Mouse (Mus musculus): ENCODE data around the gene Itpr2.

The Itpr2 gene

DNA sequence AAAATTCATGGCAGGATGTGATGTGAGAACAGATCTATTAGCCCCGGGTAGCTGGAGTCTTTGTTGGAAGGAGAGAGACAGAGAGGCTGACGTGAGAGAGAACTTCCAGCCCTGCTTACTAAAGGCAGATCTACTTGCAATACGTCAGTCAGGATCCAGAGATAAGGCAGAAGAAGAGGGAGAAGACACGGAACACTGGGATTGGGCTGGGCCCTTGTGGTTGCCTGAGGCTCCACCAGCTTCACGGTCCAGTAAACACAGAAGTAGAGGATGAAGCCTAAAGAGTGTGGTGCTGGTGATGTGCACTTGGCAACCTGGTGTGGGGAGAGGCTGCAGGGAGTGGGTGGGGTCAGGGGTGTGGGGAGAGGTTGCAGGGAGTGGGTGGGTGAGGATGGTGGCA lies 349.2 kb downstream of the Itpr2 start:
- no peak for DNase-seq

DNA sequence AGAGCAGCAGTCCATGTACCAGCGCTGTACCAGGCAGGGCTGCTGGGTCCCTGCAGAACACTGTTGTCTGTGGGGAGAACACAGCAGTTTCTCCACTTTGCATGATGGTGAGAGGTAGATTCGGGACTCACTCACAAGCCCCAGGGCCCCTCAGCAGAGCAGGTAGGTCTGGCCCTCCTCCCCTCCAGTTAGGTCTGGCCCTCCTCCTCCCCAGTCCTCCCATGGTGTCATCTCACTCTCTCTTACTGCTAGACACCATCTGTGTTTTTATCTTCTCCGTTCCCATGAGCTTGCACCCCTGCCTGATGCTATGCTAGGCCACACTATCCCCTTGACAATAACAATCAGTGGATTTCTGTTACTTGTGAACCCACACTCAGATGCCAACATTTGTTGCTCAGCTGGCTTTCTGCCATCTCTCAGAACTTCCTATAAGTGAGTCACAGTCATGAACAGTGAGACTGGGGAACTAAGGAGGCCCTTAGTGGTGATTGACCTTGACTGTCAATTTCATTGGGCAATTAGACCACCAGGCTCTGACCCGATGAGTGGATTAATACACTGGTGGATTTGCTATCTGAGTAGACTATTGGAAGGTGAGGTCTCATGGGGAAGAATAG lies 360.9 kb downstream of the Itpr2 start:
- no peak for DNase-seq

DNA sequence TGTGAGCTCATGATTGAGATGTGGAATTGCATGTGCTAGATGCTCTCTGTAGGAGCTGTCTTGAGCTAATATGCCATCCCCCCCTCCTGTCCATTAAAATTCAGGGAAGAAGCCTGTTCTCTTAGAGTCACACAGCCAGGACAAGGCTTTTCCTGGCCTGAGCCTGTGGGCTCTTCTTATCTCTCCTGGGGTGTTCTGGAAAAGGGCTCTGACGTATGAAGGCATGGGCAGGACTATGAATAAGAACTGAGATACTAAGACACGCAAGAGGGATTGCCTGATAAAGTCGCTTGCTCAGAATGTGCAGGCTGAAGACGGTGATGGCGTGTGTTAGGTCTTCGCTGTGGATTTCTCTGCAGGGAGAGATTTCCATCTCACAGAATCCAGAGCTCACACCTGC lies 361.9 kb downstream of the Itpr2 start:
- no peak for DNase-seq

DNA sequence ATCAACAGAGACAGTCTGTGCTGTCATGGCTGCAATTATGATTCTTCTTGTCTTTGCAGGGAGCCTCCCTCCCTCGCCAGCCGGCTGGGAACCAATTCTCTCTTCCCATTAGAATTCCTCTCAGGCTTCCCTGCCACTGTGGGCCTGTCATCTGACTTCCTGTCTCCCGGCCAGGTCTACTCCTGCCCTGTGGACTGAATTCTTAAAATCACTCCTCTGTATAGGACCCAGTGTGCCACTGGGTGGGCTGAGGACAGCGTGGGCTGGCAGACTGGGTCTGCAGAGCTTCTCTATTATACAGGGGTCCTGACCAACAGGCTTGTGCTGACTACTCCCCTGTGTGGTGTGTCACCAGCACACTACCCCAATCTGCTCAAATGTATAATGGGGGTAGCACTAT lies 365.4 kb downstream of the Itpr2 start:
- DNase-seq = no peak

DNA sequence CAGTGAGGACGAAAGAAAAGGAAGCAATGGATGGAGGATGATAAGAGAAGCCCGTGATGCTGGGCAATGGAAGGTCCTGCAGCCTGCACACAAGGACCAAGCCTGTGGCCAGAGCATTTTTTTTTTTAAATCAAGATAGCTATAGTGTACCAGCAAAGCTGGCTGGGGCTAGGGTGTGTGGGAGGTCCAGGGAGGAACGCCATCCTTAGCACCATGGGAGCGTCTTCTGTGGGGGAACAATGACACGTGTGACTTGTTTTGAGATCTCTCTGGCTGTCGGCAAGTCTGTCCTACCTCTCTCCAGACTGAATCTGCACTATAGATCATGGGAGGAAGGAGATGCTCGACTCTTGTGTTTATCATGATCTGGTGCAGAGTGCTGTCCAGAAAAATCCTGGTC lies 365.8 kb downstream of the Itpr2 start:
- DNase-seq = no peak

DNA sequence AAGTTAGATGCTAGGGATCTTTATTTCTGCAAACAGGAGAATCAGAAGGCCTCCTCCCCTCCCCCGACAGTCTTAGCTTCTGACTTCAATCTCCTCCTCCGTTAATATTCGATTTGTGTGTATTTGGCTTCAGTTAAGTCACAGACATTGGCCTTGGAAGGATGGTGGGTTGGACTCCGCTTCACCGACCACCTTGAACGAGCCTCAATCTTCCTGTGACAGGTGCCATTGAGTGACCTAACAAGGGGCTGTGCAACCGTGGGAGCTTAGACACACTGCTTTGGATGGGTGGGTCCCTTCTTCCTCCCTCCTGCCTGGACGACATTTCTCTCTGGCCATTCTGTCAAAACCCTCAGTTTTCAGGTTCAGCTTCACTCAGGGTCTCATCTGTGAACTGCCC lies 366.7 kb downstream of the Itpr2 start:
- DNase-seq = no peak

DNA sequence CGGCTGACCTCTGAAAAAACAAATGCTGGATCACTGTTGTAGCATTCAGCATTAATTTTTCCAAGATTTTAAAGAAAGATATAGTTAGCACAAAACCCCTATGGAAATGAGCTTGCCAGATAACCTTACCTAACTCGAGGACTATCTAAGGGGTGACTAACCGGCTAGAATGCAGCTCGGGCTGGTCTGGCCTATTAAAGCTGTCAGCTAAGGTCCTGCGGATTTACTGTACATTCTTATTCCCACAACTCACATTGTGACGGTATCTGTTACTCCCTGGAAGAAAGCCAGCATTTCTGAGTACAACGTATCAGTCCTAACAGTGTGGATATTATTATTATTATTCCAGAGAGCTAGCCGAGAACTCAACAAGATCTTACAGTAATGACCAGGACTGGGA lies 368.1 kb downstream of the Itpr2 start:
- no peak for DNase-seq

DNA sequence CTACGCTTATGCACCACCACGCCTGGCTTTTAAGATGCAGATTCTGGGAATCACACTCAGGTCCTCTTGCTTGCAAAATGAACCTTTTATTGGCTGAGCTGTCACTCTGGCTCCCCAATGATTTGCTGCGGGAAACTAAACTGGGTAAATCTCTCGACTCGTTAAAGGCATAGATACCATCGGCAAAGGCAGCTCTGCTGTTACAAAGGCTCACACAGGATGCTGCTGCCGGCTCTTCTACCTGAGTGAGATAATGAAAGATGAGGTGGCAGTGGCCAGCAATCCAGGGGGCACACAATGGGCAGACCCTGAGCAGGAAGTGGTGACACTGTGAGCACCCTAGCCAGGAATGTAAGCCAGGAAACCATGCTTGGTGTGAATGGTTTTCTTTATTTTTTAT lies 373.0 kb downstream of the Itpr2 start:
- DNase-seq = no peak

DNA sequence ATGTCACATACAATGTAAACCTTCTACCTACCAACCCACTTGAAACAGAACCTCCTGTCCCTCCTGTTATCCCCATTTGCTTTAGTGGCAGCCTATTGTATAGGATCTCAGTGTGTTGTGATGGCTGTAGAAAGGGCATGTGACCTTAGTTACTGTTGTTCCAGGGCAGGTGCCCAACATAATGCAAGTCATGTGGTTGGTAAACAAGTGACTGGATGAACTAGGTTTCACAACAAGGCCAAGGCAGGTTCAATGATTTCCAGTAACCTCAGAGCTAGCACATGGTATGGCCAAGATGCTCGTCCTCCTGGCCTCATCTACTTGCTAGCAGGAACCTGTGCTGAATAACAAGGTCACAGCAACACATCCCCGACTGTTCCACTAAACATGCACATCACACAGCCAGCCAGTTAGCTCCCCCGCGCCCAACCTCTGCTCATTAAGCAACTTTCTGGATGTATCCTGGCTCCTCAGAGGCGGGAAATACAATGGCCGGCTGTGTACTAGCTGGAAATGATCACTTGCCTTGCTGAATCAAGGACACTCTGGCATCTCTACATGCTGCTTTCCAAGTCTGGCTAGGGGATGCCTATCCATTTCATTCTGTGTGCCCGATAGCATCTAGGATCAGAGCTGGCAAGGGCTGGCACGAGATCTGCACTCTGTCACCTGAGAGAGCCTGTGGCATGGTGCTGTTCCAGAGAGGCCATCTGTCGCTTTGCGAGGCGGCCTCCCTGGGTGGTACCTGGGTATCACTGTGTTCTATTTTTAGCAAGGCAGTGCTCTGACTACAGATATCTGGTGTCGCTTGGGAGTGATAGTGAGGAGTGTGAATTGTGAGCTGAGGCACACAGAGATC lies 375.0 kb downstream of the Itpr2 start:
- DNase-seq = no peak

DNA sequence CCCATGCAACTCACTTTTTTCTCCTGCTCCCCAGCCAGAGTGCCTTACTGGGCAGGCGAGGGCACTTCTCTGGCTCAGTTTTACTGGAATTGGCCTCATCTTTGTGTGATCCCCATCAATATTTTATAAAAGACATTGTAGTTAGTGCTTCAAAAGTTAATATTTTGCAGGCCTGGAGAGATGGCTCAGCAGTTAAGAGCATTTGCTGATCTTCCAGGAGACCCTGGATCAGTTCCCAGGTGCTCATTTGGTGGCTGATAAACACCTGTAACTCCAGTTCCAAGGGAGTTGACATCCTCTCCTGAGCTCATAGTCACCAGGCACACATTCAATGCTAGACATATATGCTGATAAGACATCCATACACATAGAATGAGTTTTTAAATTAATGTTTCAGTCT lies 376.4 kb downstream of the Itpr2 start:
- DNase-seq = peak; percentile 15 to 26

DNA sequence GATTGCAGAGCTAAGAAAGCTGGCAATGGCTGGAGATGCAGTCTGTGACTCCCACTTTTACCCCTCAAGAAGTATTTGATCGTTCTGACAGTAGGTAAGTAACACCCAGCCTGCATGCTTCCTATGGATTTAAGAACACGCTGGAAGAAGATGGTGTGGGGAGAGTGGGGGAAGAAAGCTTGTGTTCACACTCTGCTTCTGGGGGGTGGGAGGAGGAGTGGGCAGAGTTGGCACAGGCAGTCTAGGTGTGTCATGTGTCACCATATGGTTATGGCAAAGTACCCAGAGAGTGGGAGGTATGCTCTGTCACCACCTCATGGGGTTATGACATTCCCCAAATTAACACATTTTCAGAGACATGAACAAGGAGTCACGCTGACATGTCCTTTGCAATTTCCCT lies 377.5 kb downstream of the Itpr2 start:
- no peak for DNase-seq

DNA sequence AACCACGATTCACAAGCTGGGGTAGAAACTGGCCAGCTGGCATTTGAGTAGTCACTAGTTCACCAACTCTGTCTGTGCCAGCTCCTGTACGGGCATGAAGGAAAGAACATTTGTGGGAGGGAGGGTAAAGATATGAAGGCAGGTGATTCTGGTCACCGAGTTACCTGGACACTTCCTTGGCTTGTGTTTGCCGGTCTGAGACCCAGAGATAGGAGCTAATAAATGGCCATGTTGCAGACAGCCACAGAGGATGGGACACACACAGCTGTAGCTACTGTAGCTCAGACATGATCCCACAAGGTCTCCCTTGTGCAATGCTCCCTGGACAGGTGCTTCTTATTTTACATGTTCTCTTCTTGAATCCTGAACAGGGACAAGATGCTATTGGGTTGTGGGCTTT lies 378.4 kb downstream of the Itpr2 start:
- no peak for DNase-seq

DNA sequence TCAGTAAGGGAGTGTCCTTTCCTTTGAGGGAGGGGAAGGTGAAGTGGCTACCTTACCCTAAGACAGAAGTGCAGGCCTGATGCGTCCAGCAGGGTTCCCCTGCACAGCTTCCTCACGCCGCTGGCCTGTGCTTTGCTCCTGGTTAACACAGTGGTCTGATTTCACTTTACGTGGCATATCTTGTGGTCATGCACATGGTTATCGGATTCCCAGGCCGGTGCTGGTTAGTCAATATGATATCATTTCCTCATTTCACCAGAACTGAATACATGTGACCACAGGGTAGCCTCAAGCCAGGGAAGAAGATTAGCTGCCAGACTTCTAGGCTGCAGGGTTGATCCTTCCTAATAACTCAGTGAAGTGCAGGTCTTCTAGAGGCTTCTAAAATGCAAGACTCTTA lies 381.9 kb downstream of the Itpr2 start:
- no peak for DNase-seq

DNA sequence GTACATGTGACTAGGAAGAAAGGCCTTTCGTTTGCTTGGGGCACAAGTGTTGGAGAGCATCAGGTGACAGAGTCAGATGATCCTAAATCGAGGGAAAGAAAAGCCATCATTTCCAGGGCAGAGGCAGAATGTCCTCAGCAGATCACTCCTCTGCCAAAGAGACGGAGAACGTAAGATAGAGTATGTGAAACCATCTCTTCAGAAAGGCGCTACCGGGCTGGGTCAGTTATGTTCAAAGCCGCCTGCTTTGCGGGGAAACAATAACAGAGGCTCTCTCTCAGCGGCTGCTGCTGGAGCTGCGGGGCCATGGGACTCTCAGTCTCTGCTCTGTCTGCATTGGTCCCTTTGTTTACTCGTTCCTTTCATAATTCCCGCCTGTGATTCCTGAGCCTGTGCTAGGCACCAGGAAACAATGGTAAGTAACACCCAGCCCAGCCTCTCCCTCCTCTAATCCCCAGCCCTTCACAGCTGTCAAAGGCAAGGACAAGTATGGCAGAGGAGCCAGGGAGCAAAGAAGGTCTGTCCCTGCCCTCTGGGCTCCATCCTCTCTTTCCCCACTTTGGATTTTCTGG lies 387.2 kb downstream of the Itpr2 start:
- no peak for DNase-seq

DNA sequence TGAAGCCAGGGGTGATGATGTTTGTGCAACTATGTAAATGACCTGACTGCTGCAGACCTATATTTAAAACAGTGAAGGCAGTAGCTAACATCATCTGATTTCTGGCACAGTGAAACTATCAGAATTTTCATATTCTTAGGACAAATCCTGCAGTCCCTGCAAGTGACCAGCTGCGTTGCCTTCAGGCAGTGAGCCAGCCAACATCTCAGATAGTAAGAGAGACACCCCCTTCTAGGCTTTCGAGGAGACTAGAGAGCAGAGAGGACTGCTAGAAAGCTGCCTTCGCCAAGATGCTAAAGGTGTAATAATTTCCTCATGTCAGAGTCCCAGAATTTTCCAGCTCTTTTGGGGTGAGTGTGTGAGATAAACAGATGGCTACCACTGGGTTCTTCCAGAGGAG lies 388.0 kb downstream of the Itpr2 start:
- DNase-seq = no peak

DNA sequence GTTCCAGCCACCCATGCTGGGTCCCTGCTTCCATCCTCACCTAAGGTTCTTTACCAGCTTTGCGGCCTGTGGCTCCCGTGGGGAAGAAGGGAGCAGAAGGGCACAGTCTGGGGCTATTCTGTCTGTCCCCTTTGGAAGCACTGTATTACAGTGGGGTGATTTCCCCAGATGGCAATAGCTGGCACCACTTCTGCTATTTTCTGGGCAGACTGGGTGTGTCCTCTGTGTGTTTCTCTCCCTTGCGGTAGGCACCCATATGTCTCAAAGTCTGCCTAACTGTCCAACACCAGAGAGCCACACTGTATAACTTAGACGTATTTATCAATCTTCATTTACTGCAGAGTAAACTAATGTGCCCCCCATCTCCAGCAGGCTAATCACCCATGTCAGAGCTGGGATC lies 388.9 kb downstream of the Itpr2 start:
- DNase-seq = no peak

DNA sequence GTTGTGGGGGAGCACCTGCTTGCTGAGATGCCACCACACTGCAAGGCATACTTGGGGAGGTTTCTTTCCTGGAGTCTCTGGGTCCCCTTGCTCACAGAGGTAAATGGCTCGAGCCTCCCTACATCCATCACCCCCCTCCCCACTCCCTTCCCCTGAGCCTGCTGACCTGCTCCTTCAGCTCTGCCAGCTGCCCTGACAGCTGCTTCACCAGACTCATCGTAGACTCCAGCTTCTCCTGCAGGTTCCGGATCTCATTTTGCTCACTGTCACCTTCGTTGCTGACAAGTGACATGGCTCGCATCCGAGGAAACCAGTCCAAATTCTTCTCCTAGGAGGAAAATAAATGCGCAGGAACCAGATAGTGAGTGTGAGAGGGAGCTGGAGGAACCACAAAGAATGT lies 389.8 kb downstream of the Itpr2 start:
- DNase-seq = no peak

DNA sequence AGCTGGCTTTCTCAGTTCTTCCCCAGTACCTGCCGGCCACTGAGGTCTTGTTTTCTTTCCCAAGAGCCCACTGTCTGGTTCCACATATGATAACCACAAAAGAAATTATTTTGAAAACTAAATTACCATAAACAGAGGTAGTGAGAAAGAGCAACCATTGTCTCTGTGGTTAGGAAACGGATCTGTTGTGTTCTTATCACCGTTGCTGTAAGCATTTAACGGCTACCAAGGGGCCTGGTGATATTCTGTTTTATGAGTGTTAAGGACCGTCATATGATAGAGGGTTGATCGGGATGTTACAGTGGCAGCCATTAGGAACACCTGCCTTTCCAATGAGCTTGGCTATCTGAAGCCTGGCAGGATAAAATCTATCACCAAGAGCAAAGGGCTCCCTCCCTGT lies 390.2 kb downstream of the Itpr2 start:
- DNase-seq = no peak

DNA sequence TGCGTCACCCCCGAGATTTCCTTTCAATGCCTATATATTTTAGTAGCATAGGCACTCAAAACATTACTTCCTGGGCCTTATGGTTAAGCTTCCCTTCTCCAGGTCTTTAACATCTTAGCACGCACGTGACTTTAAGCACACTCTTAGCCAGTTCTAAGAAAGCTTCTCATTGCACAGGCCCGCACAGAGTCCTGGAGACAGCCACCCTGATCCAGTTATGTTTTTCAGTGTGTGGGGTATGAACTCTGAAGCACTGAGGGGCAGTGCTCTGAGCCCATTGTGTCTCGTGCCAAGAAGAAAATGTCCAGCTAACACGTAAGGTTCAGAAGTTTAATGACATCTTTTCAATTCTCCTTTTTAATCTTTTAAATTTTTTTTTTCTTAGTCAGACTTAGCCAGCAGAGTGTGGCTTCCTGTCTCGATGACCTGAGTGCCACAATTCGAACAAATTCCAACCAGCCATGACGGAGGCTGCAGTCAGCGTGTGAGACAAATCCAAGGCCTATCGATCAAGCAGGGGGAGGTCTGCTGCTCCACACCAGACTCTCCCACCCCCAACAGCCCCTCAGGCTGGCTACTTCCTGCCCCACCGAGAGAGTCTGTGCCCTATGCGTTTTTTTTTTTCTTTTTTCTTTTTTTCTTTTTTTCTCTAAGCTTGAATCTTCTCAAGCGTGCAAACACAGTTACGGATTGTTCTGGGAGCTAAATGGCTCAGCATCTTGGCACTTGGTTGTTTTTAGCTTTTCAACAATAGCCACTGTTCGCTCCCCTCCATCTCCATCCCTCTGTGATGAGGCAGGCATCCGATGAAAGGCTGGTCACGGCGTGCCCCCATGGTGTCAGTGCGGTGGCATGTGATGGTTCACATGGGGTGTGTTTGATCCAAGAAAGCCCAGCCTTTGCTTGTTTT lies 390.9 kb downstream of the Itpr2 start:
- no peak for DNase-seq

DNA sequence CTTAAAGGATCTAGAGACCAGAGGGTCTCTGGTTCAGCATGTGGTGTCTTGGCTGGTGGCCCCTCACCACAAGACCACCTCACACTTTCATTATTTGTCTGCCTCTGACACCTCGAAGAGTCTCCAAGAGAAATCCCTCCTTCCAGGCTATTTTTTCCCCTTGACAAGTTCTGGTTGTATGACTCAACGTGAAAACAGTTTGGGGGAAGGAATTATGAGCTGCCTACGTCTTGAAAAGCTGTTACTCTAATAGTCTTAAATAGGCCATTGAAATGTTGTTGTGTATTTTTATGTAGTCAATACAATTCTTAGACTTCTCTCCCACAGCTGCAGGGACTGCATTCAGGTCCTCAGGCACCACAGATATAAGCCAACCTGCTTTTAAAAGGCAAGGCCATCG lies 391.6 kb downstream of the Itpr2 start:
- no peak for DNase-seq

DNA sequence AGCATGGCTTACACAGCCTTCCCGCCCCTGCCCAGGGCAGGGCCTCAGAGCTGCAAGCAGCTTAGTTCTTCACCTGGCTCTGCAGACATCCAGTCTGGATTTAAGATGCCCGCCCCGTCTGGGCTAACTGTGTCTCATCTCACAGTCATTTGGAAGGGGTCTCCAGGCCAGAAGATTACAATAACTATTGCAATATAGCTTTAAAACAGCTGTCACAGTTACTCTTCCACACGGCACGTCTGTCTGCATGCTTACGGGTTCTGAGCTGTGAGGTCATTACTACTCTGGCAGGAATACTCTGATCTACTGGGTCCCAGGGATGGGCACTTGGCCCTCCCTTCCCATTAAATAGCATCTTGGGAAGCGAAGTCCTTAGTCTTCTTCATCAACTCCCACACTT lies 393.3 kb downstream of the Itpr2 start:
- no peak for DNase-seq

DNA sequence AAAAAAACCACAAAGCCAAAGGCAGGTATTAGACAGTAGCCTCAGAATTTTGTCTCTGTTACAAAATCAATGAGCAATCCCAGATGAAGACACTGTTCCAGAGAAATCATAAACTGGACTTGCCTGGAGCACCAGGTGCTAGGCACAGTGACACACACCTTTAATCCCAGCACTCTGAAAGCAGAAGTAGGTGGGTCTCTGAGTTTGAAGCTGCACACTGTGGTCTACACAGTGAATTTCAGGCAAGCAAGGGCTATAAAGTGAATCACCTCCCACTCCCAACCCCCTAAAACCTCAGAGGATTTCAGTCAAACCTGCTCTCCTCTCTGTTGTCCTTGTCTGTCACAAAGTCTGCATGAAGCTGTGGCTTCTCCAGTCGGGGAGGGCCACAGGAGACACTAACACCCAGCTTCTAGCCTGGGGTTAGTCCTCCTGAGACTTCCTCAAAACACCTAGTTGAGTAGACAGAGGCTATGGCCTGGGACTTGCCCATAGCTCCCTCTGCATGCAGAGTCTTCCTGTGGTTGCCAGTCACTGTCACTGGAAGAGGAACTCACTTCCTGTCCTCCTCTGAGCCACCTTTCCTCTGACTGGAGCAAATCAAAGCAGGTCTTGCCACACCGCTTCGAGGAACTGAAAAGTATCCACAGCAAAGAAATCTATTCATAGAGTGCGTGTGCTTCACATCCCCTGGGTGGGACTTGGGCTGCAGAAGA lies 394.7 kb downstream of the Itpr2 start:
- DNase-seq = no peak
